Mouse (Mus musculus): ENCODE data around the gene Eid2b. TPM values are rescaled to one million over a fixed set of nuclear protein-coding genes. Genes with fewer than 3 reads are reported as not detected.
"Not testable (repeated sequence)": the region's sequence is repeated elsewhere in the genome, so short reads cannot be mapped to it uniquely, and the experiment has no call there.

Eid2b gene
- polyA plus RNA-seq (2016; fragmentation: Nextera tagmentation; extraction: Ambion mirVana): 11.8 and 14.3 TPM in 2 replicates

GRCm38 (mm10) chr7:28277615-28278278, at the start of gene Eid2b:
Gene Eid2b (plus strand): TSS chr7:28277739.
- Histone ChIP-seq H3K4me3 (peak within 1 kb of the TSS; percentile 61), H3K27me3 (ENCODE audit: insufficient read depth, poor library complexity, severe bottlenecking) (no peaks in the 10 kb centered on the region), H3K4me1 (replicated peaks) (peaks cover 11% of the 10 kb centered on the region), H3K27ac (peak within 1 kb of the TSS; percentile 93), H3K9me3 (no peaks in the 10 kb centered on the region), H3K36me3 (peaks cover 11% of the 10 kb centered on the region)
- peak; percentile 96 for DNase-seq (ENCODE audit: low spot score)
- WGBS: 3% methylated on average over 68 of the region's 68 CpGs

- H3K27ac ChIP-seq; H3K4me1 ChIP-seq (replicated peaks); DNase-seq (ENCODE audit: low spot score); H3K36me3 ChIP-seq; H3K4me3 ChIP-seq; H3K27me3 ChIP-seq (ENCODE audit: insufficient read depth, poor library complexity, severe bottlenecking): not testable (repeated sequence)
- WGBS: 73% methylated on average over 2 of the region's 2 CpGs
- peaks cover 24% of the 10 kb centered on the region for H3K9me3 ChIP-seq
These were observed 33.6 kb upstream of the Eid2b start for GRCm38 (mm10) chr7:28243943-28244342.

- Histone ChIP-seq H3K9me3 (peaks cover 10% of the 10 kb centered on the region), H3K27ac (no peak overlapping the region), H3K4me3 (no peak overlapping the region), H3K36me3 (no peaks in the 10 kb centered on the region), H3K4me1 (replicated peaks) (no peaks in the 10 kb centered on the region), H3K27me3 (ENCODE audit: insufficient read depth, poor library complexity, severe bottlenecking) (no peaks in the 10 kb centered on the region)
- no peak for DNase-seq (ENCODE audit: low spot score)
- WGBS: 89% methylated on average over 3 of the region's 3 CpGs
These were observed 28.6 kb upstream of the Eid2b start for GRCm38 (mm10) chr7:28248957-28249356.

GRCm38 (mm10) chr7:28251976-28252375, 25.6 kb upstream of the Eid2b start:
- Histone ChIP-seq H3K36me3 (no peaks in the 10 kb centered on the region), H3K27ac (no peak overlapping the region), H3K4me3 (no peak overlapping the region), H3K9me3 (peaks cover 16% of the 10 kb centered on the region), H3K27me3 (ENCODE audit: insufficient read depth, poor library complexity, severe bottlenecking) (no peaks in the 10 kb centered on the region), H3K4me1 (replicated peaks) (no peaks in the 10 kb centered on the region)
- 89% methylated on average over 17 of the region's 17 CpGs for WGBS
- DNase-seq (ENCODE audit: low spot score): no peak

GRCm38 (mm10) chr7:28254591-28254990, 22.9 kb upstream of the Eid2b start:
- DNase-seq (ENCODE audit: low spot score): no peak
- Histone ChIP-seq H3K36me3 (no peaks in the 10 kb centered on the region), H3K4me1 (replicated peaks) (no peaks in the 10 kb centered on the region), H3K27ac (no peak overlapping the region), H3K9me3 (peaks cover 6% of the 10 kb centered on the region; the same call in 1 of the 2 replicates), H3K4me3 (no peak overlapping the region), H3K27me3 (ENCODE audit: insufficient read depth, poor library complexity, severe bottlenecking) (no peaks in the 10 kb centered on the region)
- WGBS: 95% methylated on average over 6 of the region's 6 CpGs

- Histone ChIP-seq H3K4me3 (no peak overlapping the region), H3K36me3 (no peaks in the 10 kb centered on the region), H3K27me3 (ENCODE audit: insufficient read depth, poor library complexity, severe bottlenecking) (no peaks in the 10 kb centered on the region), H3K4me1 (replicated peaks) (no peaks in the 10 kb centered on the region), H3K9me3 (peaks cover 6% of the 10 kb centered on the region; the same call in 1 of the 2 replicates), H3K27ac (no peak overlapping the region)
- no peak for DNase-seq (ENCODE audit: low spot score)
- WGBS: 78% methylated on average over 6 of the region's 6 CpGs
These were observed 22.1 kb upstream of the Eid2b start for GRCm38 (mm10) chr7:28255476-28255875.

- Histone ChIP-seq H3K4me3 (no peak overlapping the region), H3K4me1 (replicated peaks) (no peaks in the 10 kb centered on the region), H3K27me3 (ENCODE audit: insufficient read depth, poor library complexity, severe bottlenecking) (no peaks in the 10 kb centered on the region), H3K27ac (no peak overlapping the region), H3K9me3 (no peaks in the 10 kb centered on the region), H3K36me3 (no peaks in the 10 kb centered on the region)
- WGBS: 55% methylated on average over 5 of the region's 5 CpGs
- no peak for DNase-seq (ENCODE audit: low spot score)
These were observed 14.7 kb upstream of the Eid2b start for GRCm38 (mm10) chr7:28262861-28263260.

GRCm38 (mm10) chr7:28263786-28264185, 13.8 kb upstream of the Eid2b start:
- Histone ChIP-seq H3K27ac (no peak overlapping the region), H3K36me3 (no peaks in the 10 kb centered on the region), H3K4me3 (no peak overlapping the region), H3K4me1 (replicated peaks) (peaks cover 7% of the 10 kb centered on the region), H3K9me3 (no peaks in the 10 kb centered on the region), H3K27me3 (ENCODE audit: insufficient read depth, poor library complexity, severe bottlenecking) (no peaks in the 10 kb centered on the region)
- 11% methylated on average over 15 of the region's 15 CpGs for WGBS
- DNase-seq (ENCODE audit: low spot score): peak; percentile 76

GRCm38 (mm10) chr7:28265391-28265790, 12.1 kb upstream of the Eid2b start:
- WGBS: 93% methylated on average over 13 of the region's 13 CpGs
- Histone ChIP-seq H3K9me3 (0 out of 2 replicates have a peak, but pooled peaks cover 7% of the 10 kb centered on the region), H3K4me1 (replicated peaks) (peaks cover 8% of the 10 kb centered on the region), H3K27ac (no peak overlapping the region), H3K36me3 (peaks cover 14% of the 10 kb centered on the region), H3K4me3 (no peak overlapping the region), H3K27me3 (ENCODE audit: insufficient read depth, poor library complexity, severe bottlenecking) (no peaks in the 10 kb centered on the region)
- DNase-seq (ENCODE audit: low spot score): no peak

- peak; percentile 89 for DNase-seq (ENCODE audit: low spot score)
- peak within 1 kb of the TSS; percentile 84 for H3K4me3 ChIP-seq
- no peaks in the 10 kb centered on the region for H3K27me3 ChIP-seq (ENCODE audit: insufficient read depth, poor library complexity, severe bottlenecking)
- 7% methylated on average over 57 of the region's 57 CpGs for WGBS
- H3K4me1 ChIP-seq (replicated peaks): peaks cover 8% of the 10 kb centered on the region
- H3K9me3 ChIP-seq: 0 out of 2 replicates have a peak, but pooled peaks cover 13% of the 10 kb centered on the region
- H3K27ac ChIP-seq: peak within 1 kb of the TSS; percentile 97
- H3K36me3 ChIP-seq: peaks cover 33% of the 10 kb centered on the region
These were observed 10.2 kb upstream of the Eid2b start, which contains the start of gene Eid2 for GRCm38 (mm10) chr7:28267129-28268041. Gene Eid2 (plus strand): TSS chr7:28267881.

- peak overlapping the region; percentile 84 for H3K4me3 ChIP-seq
- H3K27me3 ChIP-seq (ENCODE audit: insufficient read depth, poor library complexity, severe bottlenecking): no peaks in the 10 kb centered on the region
- H3K36me3 ChIP-seq: peaks cover 40% of the 10 kb centered on the region
- under 1% methylated on average over 62 of the region's 62 CpGs for WGBS
- 0 out of 2 replicates have a peak, but pooled peaks cover 13% of the 10 kb centered on the region for H3K9me3 ChIP-seq
- DNase-seq (ENCODE audit: low spot score): peak; percentile 71
- peak overlapping the region; percentile 97 for H3K27ac ChIP-seq
- H3K4me1 ChIP-seq (replicated peaks): peaks cover 8% of the 10 kb centered on the region
These were observed 9.5 kb upstream of the Eid2b start for GRCm38 (mm10) chr7:28268042-28268531.

- Histone ChIP-seq H3K27ac (peak overlapping the region; percentile 97), H3K9me3 (0 out of 2 replicates have a peak, but pooled peaks cover 13% of the 10 kb centered on the region), H3K4me1 (replicated peaks) (peaks cover 8% of the 10 kb centered on the region), H3K4me3 (peak overlapping the region; percentile 84), H3K36me3 (peaks cover 45% of the 10 kb centered on the region), H3K27me3 (ENCODE audit: insufficient read depth, poor library complexity, severe bottlenecking) (no peaks in the 10 kb centered on the region)
- WGBS: 31% methylated on average over 16 of the region's 16 CpGs
- DNase-seq (ENCODE audit: low spot score): no peak
These were observed 9.0 kb upstream of the Eid2b start for GRCm38 (mm10) chr7:28268576-28268975.

All from hindbrain, embryonic 10.5 days (tissue).